Mouse (Mus musculus): ENCODE results near the gene Olfr815. TPM values are rescaled to one million over a fixed set of nuclear protein-coding genes. Genes with fewer than 3 reads are reported as not detected.
"Not testable (repeated sequence)": the region's sequence is repeated elsewhere in the genome, so short reads cannot be mapped to it uniquely, and the experiment has no call there.

Olfr815 gene
- not detected in 2 replicates for polyA plus RNA-seq (2014; fragmentation: Nextera tagmentation; extraction: Ambion mirVana)

DNA sequence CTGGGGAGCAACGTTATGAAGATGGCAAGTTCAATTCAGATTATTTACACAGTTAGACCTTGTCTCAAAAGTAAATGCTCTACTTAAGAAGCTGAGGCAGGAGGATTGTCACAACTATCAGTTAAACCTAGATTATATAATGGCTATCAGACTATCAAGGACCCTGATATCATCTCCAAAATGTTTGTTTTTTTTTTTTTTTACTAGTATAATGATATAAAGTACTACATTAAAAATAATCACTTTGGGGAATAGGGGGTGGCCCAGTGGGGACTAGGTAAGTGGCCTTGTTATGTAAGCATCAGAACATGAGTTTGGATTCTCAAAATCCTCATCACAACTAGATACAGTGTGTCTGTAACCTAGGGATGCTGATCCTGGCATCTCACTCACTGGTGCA is at the start of gene Olfr815:
TSS of gene Olfr815 (minus strand) at position 101 of the 400 bp plus-strand sequence.
- H3K4me3 ChIP-seq (ENCODE audit: low read depth, low read length); H3K27me3 ChIP-seq (ENCODE audit: insufficient read depth, low read length); H3K27ac ChIP-seq (ENCODE audit: low read depth); DNase-seq; ATAC-seq (ENCODE audit: insufficient read depth); H3K36me3 ChIP-seq (ENCODE audit: insufficient read depth); H3K4me2 ChIP-seq; H3K9ac ChIP-seq; H3K9me3 ChIP-seq (ENCODE audit: low read depth, low read length); H3K4me1 ChIP-seq (ENCODE audit: insufficient read depth): not testable (repeated sequence)
- WGBS: no CpG with 5 or more reads among the region's 1 CpGs

DNA sequence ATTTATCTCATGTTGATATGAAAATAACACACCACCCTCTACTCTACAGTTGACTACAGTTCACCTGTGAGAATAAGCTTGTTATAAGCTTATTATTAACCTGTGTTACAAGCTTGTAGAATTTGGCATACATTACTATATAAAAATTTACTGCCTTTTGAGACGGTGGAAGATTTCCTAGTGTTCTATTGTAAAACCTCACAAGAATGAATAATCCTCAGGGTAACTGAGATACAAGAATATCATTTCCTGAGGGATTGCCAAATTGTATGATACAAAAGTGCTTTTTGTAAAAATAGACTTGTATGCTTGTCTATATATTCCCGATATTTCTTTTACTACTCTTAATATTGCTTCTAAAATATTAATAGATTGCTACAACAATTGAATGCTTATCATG is 43.3 kb upstream of the Olfr815 start, which contains the start of gene Olfr818:
TSS of gene Olfr818 (minus strand) at position 101 of the 400 bp plus-strand sequence.
- Histone ChIP-seq H3K27ac (ENCODE audit: low read depth) (no peak within 1 kb of the TSS), H3K9me3 (ENCODE audit: low read depth, low read length) (no peaks in the 10 kb centered on the region), H3K27me3 (ENCODE audit: insufficient read depth, low read length) (no peaks in the 10 kb centered on the region), H3K4me1 (ENCODE audit: insufficient read depth) (no peaks in the 10 kb centered on the region), H3K9ac (no peak within 1 kb of the TSS), H3K4me3 (ENCODE audit: low read depth, low read length) (no peak within 1 kb of the TSS), H3K36me3 (ENCODE audit: insufficient read depth) (no peaks in the 10 kb centered on the region), H3K4me2 (no peak within 1 kb of the TSS)
- DNase-seq (no peak), ATAC-seq (ENCODE audit: insufficient read depth) (no peak)
- TF ChIP-seq CTCF (IDR thresholded peaks at IDR 0.05; ENCODE audit: low read depth): no peak
- 87% methylated on average over 2 of the region's 2 CpGs for WGBS

DNA sequence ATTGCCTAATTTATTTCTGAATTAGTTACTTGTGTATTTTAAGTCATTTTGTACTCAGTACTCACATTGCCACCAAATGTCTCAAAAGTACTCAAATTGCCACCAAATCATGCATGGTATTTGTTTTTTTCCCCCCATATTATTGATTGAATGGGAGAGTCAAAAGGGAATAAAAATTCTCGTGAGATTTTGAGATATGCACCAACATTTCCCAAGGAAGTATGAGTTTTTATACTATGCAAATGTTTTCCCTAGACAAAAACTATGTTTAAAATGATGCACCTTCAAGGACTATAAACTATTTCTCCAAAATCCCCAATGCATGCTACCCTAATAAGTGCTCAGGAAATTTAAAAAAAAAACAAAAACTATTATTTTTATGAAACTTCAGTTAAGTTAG is 9.8 kb upstream of the Olfr815 start, which contains the start of gene Olfr816:
TSS of gene Olfr816 (minus strand) at position 101 of the 400 bp plus-strand sequence.
- 57% methylated on average over 1 of the region's 1 CpGs for WGBS
- H3K4me1 ChIP-seq (ENCODE audit: insufficient read depth): no peaks in the 10 kb centered on the region
- no peak within 1 kb of the TSS for H3K9ac ChIP-seq
- no peaks in the 10 kb centered on the region for H3K27me3 ChIP-seq (ENCODE audit: insufficient read depth, low read length)
- H3K36me3 ChIP-seq (ENCODE audit: insufficient read depth): no peaks in the 10 kb centered on the region
- no peaks in the 10 kb centered on the region for H3K9me3 ChIP-seq (ENCODE audit: low read depth, low read length)
- H3K4me3 ChIP-seq (ENCODE audit: low read depth, low read length): no peak within 1 kb of the TSS
- H3K4me2 ChIP-seq: no peak within 1 kb of the TSS
- no peak for DNase-seq
- no peak for ATAC-seq (ENCODE audit: insufficient read depth)
- no peak for TF ChIP-seq CTCF (IDR thresholded peaks at IDR 0.05; ENCODE audit: low read depth)
- H3K27ac ChIP-seq (ENCODE audit: low read depth): no peak within 1 kb of the TSS

DNA sequence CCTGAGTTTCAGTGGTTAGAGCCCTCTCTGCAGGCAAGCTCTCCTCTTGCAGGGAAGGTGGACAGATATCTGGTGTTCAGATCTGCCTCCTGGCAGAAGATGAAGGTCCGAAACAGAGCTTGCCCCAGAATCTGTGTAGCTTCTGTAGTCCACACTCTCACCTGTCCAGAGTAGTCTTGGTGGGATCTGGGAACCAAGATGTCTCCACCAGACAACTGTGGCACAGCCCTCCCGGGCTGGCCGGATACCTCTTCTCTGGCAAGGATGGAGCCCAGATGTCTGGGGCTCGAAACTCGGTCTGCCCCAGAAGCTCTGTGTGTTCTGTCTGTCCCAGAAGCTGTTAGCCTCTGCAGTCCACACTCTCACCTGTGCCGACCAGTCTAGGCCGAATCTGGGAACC is 19.7 kb downstream of the Olfr815 start:
- DNase-seq (no peak), ATAC-seq (ENCODE audit: insufficient read depth) (no peak)
- H3K9ac ChIP-seq: no peak overlapping the region
- 95% methylated on average over 7 of the region's 7 CpGs for WGBS
- no peaks in the 10 kb centered on the region for H3K27me3 ChIP-seq (ENCODE audit: insufficient read depth, low read length)
- no peaks in the 10 kb centered on the region for H3K4me1 ChIP-seq (ENCODE audit: insufficient read depth)
- TF ChIP-seq CTCF (IDR thresholded peaks at IDR 0.05; ENCODE audit: low read depth): no peak
- no peaks in the 10 kb centered on the region for H3K36me3 ChIP-seq (ENCODE audit: insufficient read depth)
- no peak overlapping the region for H3K4me2 ChIP-seq
- H3K27ac ChIP-seq (ENCODE audit: low read depth): no peak overlapping the region
- no peak overlapping the region for H3K4me3 ChIP-seq (ENCODE audit: low read depth, low read length)
- no peaks in the 10 kb centered on the region; the same call in 1 of the 2 replicates for H3K9me3 ChIP-seq (ENCODE audit: low read depth, low read length)

DNA sequence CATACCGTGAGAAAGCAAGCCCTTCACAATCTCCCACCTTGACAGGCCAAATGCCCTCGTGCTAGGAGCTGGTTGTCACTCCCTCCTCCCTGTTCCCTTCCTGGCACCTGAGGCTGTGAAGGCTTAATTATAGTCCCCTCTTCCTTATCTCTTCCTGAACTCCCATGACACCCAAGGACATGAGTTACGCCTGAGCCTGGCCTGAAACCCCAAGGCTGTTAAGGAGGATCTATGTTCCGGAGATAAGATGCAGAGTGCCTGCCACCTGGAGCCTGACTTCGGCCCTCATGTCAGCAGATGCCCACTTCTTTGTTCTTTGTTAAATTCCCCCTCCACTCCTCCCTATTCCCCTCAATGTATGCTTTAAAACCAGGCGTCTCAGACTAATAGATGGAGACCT is 20.2 kb downstream of the Olfr815 start:
- WGBS: 61% methylated on average over 6 of the region's 6 CpGs
- not testable (repeated sequence) for H3K36me3 ChIP-seq (ENCODE audit: insufficient read depth); H3K9me3 ChIP-seq (ENCODE audit: low read depth, low read length); H3K4me2 ChIP-seq; H3K4me1 ChIP-seq (ENCODE audit: insufficient read depth); ATAC-seq (ENCODE audit: insufficient read depth); DNase-seq; H3K4me3 ChIP-seq (ENCODE audit: low read depth, low read length); H3K9ac ChIP-seq; H3K27ac ChIP-seq (ENCODE audit: low read depth); H3K27me3 ChIP-seq (ENCODE audit: insufficient read depth, low read length)

DNA sequence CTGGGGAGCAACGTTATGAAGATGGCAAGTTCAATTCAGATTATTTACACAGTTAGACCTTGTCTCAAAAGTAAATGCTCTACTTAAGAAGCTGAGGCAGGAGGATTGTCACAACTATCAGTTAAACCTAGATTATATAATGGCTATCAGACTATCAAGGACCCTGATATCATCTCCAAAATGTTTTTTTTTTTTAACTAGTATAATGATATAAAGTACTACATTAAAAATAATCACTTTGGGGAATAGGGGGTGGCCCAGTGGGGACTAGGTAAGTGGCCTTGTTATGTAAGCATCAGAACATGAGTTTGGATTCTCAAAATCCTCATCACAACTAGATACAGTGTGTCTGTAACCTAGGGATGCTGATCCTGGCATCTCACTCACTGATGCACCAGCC is 25.9 kb downstream of the Olfr815 start, which contains the start of gene Olfr814:
TSS of gene Olfr814 (minus strand) at position 101 of the 400 bp plus-strand sequence.
- DNase-seq; H3K9ac ChIP-seq; H3K36me3 ChIP-seq (ENCODE audit: insufficient read depth); H3K27ac ChIP-seq (ENCODE audit: low read depth); ATAC-seq (ENCODE audit: insufficient read depth); H3K4me1 ChIP-seq (ENCODE audit: insufficient read depth); H3K27me3 ChIP-seq (ENCODE audit: insufficient read depth, low read length); H3K9me3 ChIP-seq (ENCODE audit: low read depth, low read length); H3K4me2 ChIP-seq; H3K4me3 ChIP-seq (ENCODE audit: low read depth, low read length): not testable (repeated sequence)
- WGBS: no CpG with 5 or more reads among the region's 1 CpGs

- Histone ChIP-seq H3K9ac (no peak within 1 kb of the TSS), H3K9me3 (ENCODE audit: low read depth, low read length) (no peaks in the 10 kb centered on the region), H3K36me3 (ENCODE audit: insufficient read depth) (no peaks in the 10 kb centered on the region), H3K4me3 (ENCODE audit: low read depth, low read length) (no peak within 1 kb of the TSS), H3K27me3 (ENCODE audit: insufficient read depth, low read length) (no peaks in the 10 kb centered on the region), H3K4me1 (ENCODE audit: insufficient read depth) (no peaks in the 10 kb centered on the region), H3K27ac (ENCODE audit: low read depth) (no peak within 1 kb of the TSS), H3K4me2 (no peak within 1 kb of the TSS)
- DNase-seq (no peak), ATAC-seq (ENCODE audit: insufficient read depth) (no peak)
- no peak for TF ChIP-seq CTCF (IDR thresholded peaks at IDR 0.05; ENCODE audit: low read depth)
Measured at GRCm38 (mm10) chr10:129855067-129855466, 50.6 kb downstream of the Olfr815 start, which contains the start of gene Olfr813. TSS of gene Olfr813 (plus strand) at chr10:129855367.

Other genes with a start within 250 kb of the Olfr815 start
- not detected in 2 replicates for gene Olfr800, start 248.2 kb downstream of the Olfr815 start, polyA plus RNA-seq (2014; fragmentation: Nextera tagmentation; extraction: Ambion mirVana)
- not detected in 2 replicates for gene Olfr801, start 232.0 kb downstream of the Olfr815 start, polyA plus RNA-seq (2014; fragmentation: Nextera tagmentation; extraction: Ambion mirVana)
- gene Olfr802, start 217.7 kb downstream of the Olfr815 start, polyA plus RNA-seq (2014; fragmentation: Nextera tagmentation; extraction: Ambion mirVana): not detected in 2 replicates
- not detected in 2 replicates for gene Olfr803, start 211.6 kb downstream of the Olfr815 start, polyA plus RNA-seq (2014; fragmentation: Nextera tagmentation; extraction: Ambion mirVana)
- not detected in 2 replicates for gene Olfr804, start 202.7 kb downstream of the Olfr815 start, polyA plus RNA-seq (2014; fragmentation: Nextera tagmentation; extraction: Ambion mirVana)
- not detected in 2 replicates for gene Olfr805, start 176.5 kb downstream of the Olfr815 start, polyA plus RNA-seq (2014; fragmentation: Nextera tagmentation; extraction: Ambion mirVana)
- gene Olfr806, start 163.9 kb downstream of the Olfr815 start, polyA plus RNA-seq (2014; fragmentation: Nextera tagmentation; extraction: Ambion mirVana): not detected in 2 replicates
- gene Olfr807, start 148.1 kb downstream of the Olfr815 start, polyA plus RNA-seq (2014; fragmentation: Nextera tagmentation; extraction: Ambion mirVana): not detected in 2 replicates
- not detected in 2 replicates for gene Olfr808, start 140.4 kb downstream of the Olfr815 start, polyA plus RNA-seq (2014; fragmentation: Nextera tagmentation; extraction: Ambion mirVana)
- not detected in 2 replicates for gene Olfr809, start 131.2 kb downstream of the Olfr815 start, polyA plus RNA-seq (2014; fragmentation: Nextera tagmentation; extraction: Ambion mirVana)
- not detected in 2 replicates for gene Olfr810, start 111.0 kb downstream of the Olfr815 start, polyA plus RNA-seq (2014; fragmentation: Nextera tagmentation; extraction: Ambion mirVana)
- gene Olfr811, start 101.5 kb downstream of the Olfr815 start, polyA plus RNA-seq (2014; fragmentation: Nextera tagmentation; extraction: Ambion mirVana): not detected in 2 replicates
- gene Olfr812, start 59.8 kb downstream of the Olfr815 start, polyA plus RNA-seq (2014; fragmentation: Nextera tagmentation; extraction: Ambion mirVana): not detected in 2 replicates
- gene Olfr813, start 50.5 kb downstream of the Olfr815 start, polyA plus RNA-seq (2014; fragmentation: Nextera tagmentation; extraction: Ambion mirVana): not detected in 2 replicates
- not detected in 2 replicates for gene Olfr814, start 26.0 kb downstream of the Olfr815 start, polyA plus RNA-seq (2014; fragmentation: Nextera tagmentation; extraction: Ambion mirVana)
- gene Olfr816, start 9.7 kb upstream of the Olfr815 start, polyA plus RNA-seq (2014; fragmentation: Nextera tagmentation; extraction: Ambion mirVana): not detected in 2 replicates
- gene Olfr818, start 43.2 kb upstream of the Olfr815 start, polyA plus RNA-seq (2014; fragmentation: Nextera tagmentation; extraction: Ambion mirVana): not detected in 2 replicates
- gene Olfr819, start 61.4 kb upstream of the Olfr815 start, polyA plus RNA-seq (2014; fragmentation: Nextera tagmentation; extraction: Ambion mirVana): not detected in 2 replicates
- gene Olfr247, start 70.3 kb upstream of the Olfr815 start, polyA plus RNA-seq (2014; fragmentation: Nextera tagmentation; extraction: Ambion mirVana): not detected in 2 replicates
- gene Gm10310, start 79.2 kb upstream of the Olfr815 start, polyA plus RNA-seq (2014; fragmentation: Nextera tagmentation; extraction: Ambion mirVana): not detected in 2 replicates
- gene Olfr820, start 106.8 kb upstream of the Olfr815 start, polyA plus RNA-seq (2014; fragmentation: Nextera tagmentation; extraction: Ambion mirVana): not detected in 2 replicates
- not detected in 2 replicates for gene Olfr821, start 124.5 kb upstream of the Olfr815 start, polyA plus RNA-seq (2014; fragmentation: Nextera tagmentation; extraction: Ambion mirVana)
- not detected in 2 replicates for gene Olfr822, start 165.3 kb upstream of the Olfr815 start, polyA plus RNA-seq (2014; fragmentation: Nextera tagmentation; extraction: Ambion mirVana)
- not detected in 2 replicates for gene Olfr823, start 209.5 kb upstream of the Olfr815 start, polyA plus RNA-seq (2014; fragmentation: Nextera tagmentation; extraction: Ambion mirVana)
- gene Olfr824, start 224.1 kb upstream of the Olfr815 start, polyA plus RNA-seq (2014; fragmentation: Nextera tagmentation; extraction: Ambion mirVana): not detected in 2 replicates

Measured in lung, embryonic 14.5 days (tissue).